Mouse (Mus musculus): Measurements from ENCODE around the gene Srpx2. TPM values are rescaled to one million over a fixed set of nuclear protein-coding genes. Genes with fewer than 3 reads are reported as not detected.

The Srpx2 gene
- total RNA-seq (2014; fragmentation: Nextera tagmentation) (not detected in 2 replicates), total RNA-seq (2017) (not detected in 2 replicates)

- no peak for ATAC-seq (replicated peaks; ENCODE audit: low FRiP score, low TSS enrichment, poor library complexity, severe bottlenecking)
Observed at GRCm38 (mm10) chrX:133908261-133908660, at the start of gene Srpx2. TSS of gene Srpx2 (plus strand) at chrX:133908426.

- no peak for ATAC-seq (replicated peaks; ENCODE audit: low FRiP score, low TSS enrichment, poor library complexity, severe bottlenecking)
Observed at GRCm38 (mm10) chrX:133869743-133870142, 38.5 kb upstream of the Srpx2 start.

- ATAC-seq (replicated peaks; ENCODE audit: low FRiP score, low TSS enrichment, poor library complexity, severe bottlenecking) = no peak
Observed at GRCm38 (mm10) chrX:133887308-133887707, 20.9 kb upstream of the Srpx2 start.

GRCm38 (mm10) chrX:133888111-133888510 lies 20.1 kb upstream of the Srpx2 start:
- ATAC-seq (replicated peaks; ENCODE audit: low FRiP score, low TSS enrichment, poor library complexity, severe bottlenecking) = no peak

- peak; percentile 100 for ATAC-seq (replicated peaks; ENCODE audit: low FRiP score, low TSS enrichment, poor library complexity, severe bottlenecking)
Observed at GRCm38 (mm10) chrX:133898014-133898542, 10.1 kb upstream of the Srpx2 start, which contains the start of gene Tspan6. TSS of gene Tspan6 (minus strand) at chrX:133898429.

- ATAC-seq (replicated peaks; ENCODE audit: low FRiP score, low TSS enrichment, poor library complexity, severe bottlenecking) = no peak
Observed at GRCm38 (mm10) chrX:133911397-133912103, 3.3 kb downstream of the Srpx2 start.

- no peak for ATAC-seq (replicated peaks; ENCODE audit: low FRiP score, low TSS enrichment, poor library complexity, severe bottlenecking)
Observed at GRCm38 (mm10) chrX:133913006-133913405, 4.8 kb downstream of the Srpx2 start.

- no peak for ATAC-seq (replicated peaks; ENCODE audit: low FRiP score, low TSS enrichment, poor library complexity, severe bottlenecking)
Observed at GRCm38 (mm10) chrX:133914219-133914618, 6.0 kb downstream of the Srpx2 start.

- peak; percentile 50; the same call in 1 of the 2 replicates for ATAC-seq (replicated peaks; ENCODE audit: low FRiP score, low TSS enrichment, poor library complexity, severe bottlenecking)
Observed at GRCm38 (mm10) chrX:133921187-133921586, 13.0 kb downstream of the Srpx2 start.

- ATAC-seq (replicated peaks; ENCODE audit: low FRiP score, low TSS enrichment, poor library complexity, severe bottlenecking) = no peak
Observed at GRCm38 (mm10) chrX:133926760-133927159, 18.5 kb downstream of the Srpx2 start.

GRCm38 (mm10) chrX:133931302-133932013 lies 23.2 kb downstream of the Srpx2 start:
- ATAC-seq (replicated peaks; ENCODE audit: low FRiP score, low TSS enrichment, poor library complexity, severe bottlenecking) = peak; percentile 87

- peak; percentile 78 for ATAC-seq (replicated peaks; ENCODE audit: low FRiP score, low TSS enrichment, poor library complexity, severe bottlenecking)
Observed at GRCm38 (mm10) chrX:133936605-133937225, 28.5 kb downstream of the Srpx2 start.

GRCm38 (mm10) chrX:133939561-133939960 lies 31.3 kb downstream of the Srpx2 start:
- no peak for ATAC-seq (replicated peaks; ENCODE audit: low FRiP score, low TSS enrichment, poor library complexity, severe bottlenecking)

- peak; percentile 97 for ATAC-seq (replicated peaks; ENCODE audit: low FRiP score, low TSS enrichment, poor library complexity, severe bottlenecking)
Observed at GRCm38 (mm10) chrX:133947427-133947826, 39.2 kb downstream of the Srpx2 start.

- ATAC-seq (replicated peaks; ENCODE audit: low FRiP score, low TSS enrichment, poor library complexity, severe bottlenecking) = no peak
Observed at GRCm38 (mm10) chrX:133954661-133955060, 46.4 kb downstream of the Srpx2 start.

GRCm38 (mm10) chrX:133960617-133961016 lies 52.4 kb downstream of the Srpx2 start:
- ATAC-seq (replicated peaks; ENCODE audit: low FRiP score, low TSS enrichment, poor library complexity, severe bottlenecking) = peak; percentile 88

- ATAC-seq (replicated peaks; ENCODE audit: low FRiP score, low TSS enrichment, poor library complexity, severe bottlenecking) = no peak
Observed at GRCm38 (mm10) chrX:133964615-133965014, 56.4 kb downstream of the Srpx2 start.

- peak; percentile 83 for ATAC-seq (replicated peaks; ENCODE audit: low FRiP score, low TSS enrichment, poor library complexity, severe bottlenecking)
Observed at GRCm38 (mm10) chrX:133981231-133982002, 73.2 kb downstream of the Srpx2 start, which contains the start of gene Sytl4. TSS of gene Sytl4 (minus strand) at chrX:133981812.

Measured in megakaryocyte-erythroid progenitor cell, adult 5-6 weeks (primary cell).